Mouse (Mus musculus) heart, postnatal 0 days (tissue): ENCODE results near the gene Olfr1037. TPM values are rescaled to one million over a fixed set of nuclear protein-coding genes. Genes with fewer than 3 reads are reported as not detected.

Experiments
- ATAC-seq: fragments of 200-750 bp; cut with Nextera tagmentation; 2 replicates; pipeline ENCODE4 v1.8.0; 2017; ENCODE audit warnings: low read depth, moderate number of reproducible peaks, moderate library complexity; ENCODE audit not compliant: insufficient read depth
- DNase-seq: peaks from one replicate; pipeline ENCODE4 v3.0.0-alpha.2; 2016; ENCODE audit warnings: low spot score
- H3K27ac ChIP-seq: fragments of 300-500 bp; sonication (generic); 2 replicates; pipeline ENCODE4 v1.5.1; 2014; ENCODE audit warnings: low read depth, mild to moderate bottlenecking
- H3K27me3 ChIP-seq: fragments of 300-500 bp; sonication (generic); 2 replicates; pipeline ENCODE4 v1.6.1; 2014; ENCODE audit warnings: low read length, mixed read lengths; ENCODE audit not compliant: control insufficient read depth, insufficient read depth
- H3K36me3 ChIP-seq: fragments of 300-500 bp; sonication (generic); replicated peaks from 2 replicates; pipeline ENCODE4 v1.6.1; 2014; ENCODE audit warnings: low read length, mixed read lengths; ENCODE audit not compliant: control insufficient read depth, insufficient read depth
- H3K4me1 ChIP-seq: fragments of 300-500 bp; sonication (generic); 2 replicates; pipeline ENCODE4 v1.6.1; 2014; ENCODE audit warnings: antibody characterized with exemption; ENCODE audit not compliant: control insufficient read depth, insufficient read depth
- H3K4me2 ChIP-seq: fragments of 300-500 bp; sonication (generic); 2 replicates; pipeline ENCODE4 v1.6.1; 2014; ENCODE audit warnings: low read depth, mild to moderate bottlenecking, low read length, moderate library complexity
- H3K4me3 ChIP-seq: fragments of 300-500 bp; sonication (generic); 2 replicates; pipeline ENCODE4 v1.5.1; 2014; ENCODE audit warnings: low read depth, low read length
- H3K9ac ChIP-seq: fragments of 300-500 bp; sonication (generic); replicated peaks from 2 replicates; pipeline ENCODE4 v1.6.1; 2014; ENCODE audit warnings: low read depth, low read length, mixed read lengths
- H3K9me3 ChIP-seq: fragments of 300-500 bp; sonication (generic); replicated peaks from 2 replicates; pipeline ENCODE4 v1.6.1; 2016; ENCODE audit warnings: low read length; ENCODE audit not compliant: control insufficient read depth
- CTCF ChIP-seq: IDR thresholded peaks from 2 replicates; pipeline ENCODE4 v1.5.1; 2016; ENCODE audit warnings: antibody characterized with exemption, control low read depth, low read depth
- EP300 ChIP-seq: IDR thresholded peaks from 2 replicates; pipeline ENCODE4 v1.6.1; 2016; ENCODE audit warnings: antibody characterized with exemption, low read depth
- polyA plus RNA-seq: library from polyadenylated mRNA; unstranded; fragments of >200 nt; fragmentation: Nextera tagmentation; extraction: Ambion mirVana; gene quantifications from 2 replicates; pipeline ENCODE4 v1.2.1, GENCODE M21; 2015
- total RNA-seq: library from RNA; depleted of rRNA; stranded (reverse); fragments of >200 nt; gene quantifications from 2 replicates; pipeline ENCODE4 v1.2.3, GENCODE M21; 2014; ENCODE audit warnings: low replicate concordance; rRNA removed

Gene Olfr1037
- total and polyA plus RNA-seq, 2 experiments from 2014 or later: not detected

- Histone ChIP-seq H3K27ac (no peak within 1 kb of the TSS), H3K4me1 (no peaks in the 10 kb centered on the region), H3K4me2 (no peak within 1 kb of the TSS), H3K9me3 (no peaks in the 10 kb centered on the region), H3K4me3 (no peak within 1 kb of the TSS), H3K9ac (no peak within 1 kb of the TSS), H3K27me3 (no peaks in the 10 kb centered on the region), H3K36me3 (no peaks in the 10 kb centered on the region)
- TF ChIP-seq EP300: no peak
- TF ChIP-seq CTCF: no peak
- no peak for ATAC-seq
- no peak for DNase-seq
Observed at GRCm38 (mm10) chr2:86045561-86045960, 41.6 kb downstream of the Olfr1037 start, which contains the start of gene Olfr1034. Gene Olfr1034 (plus strand): TSS chr2:86045861.

Other genes starting within 250 kb of the Olfr1037 start
- not detected in 2 replicates for gene Olfr1019, start 241.9 kb downstream of the Olfr1037 start, total RNA-seq
- not detected in 2 replicates for gene Olfr1019, start 241.9 kb downstream of the Olfr1037 start, polyA plus RNA-seq
- not detected in 2 replicates for gene Olfr1020, start 240.4 kb downstream of the Olfr1037 start, total RNA-seq
- gene Olfr1020, start 240.4 kb downstream of the Olfr1037 start, polyA plus RNA-seq: not detected in 2 replicates
- not detected in 2 replicates for gene Olfr1022, start 218.8 kb downstream of the Olfr1037 start, total RNA-seq
- gene Olfr1022, start 218.8 kb downstream of the Olfr1037 start, polyA plus RNA-seq: not detected in 2 replicates
- gene Olfr1023, start 201.7 kb downstream of the Olfr1037 start, total RNA-seq: not detected in 2 replicates
- not detected in 2 replicates for gene Olfr1023, start 201.7 kb downstream of the Olfr1037 start, polyA plus RNA-seq
- not detected in 2 replicates for gene Olfr1024, start 182.3 kb downstream of the Olfr1037 start, total RNA-seq
- not detected in 2 replicates for gene Olfr1024, start 182.3 kb downstream of the Olfr1037 start, polyA plus RNA-seq
- gene Olfr1025-ps1, start 172.2 kb downstream of the Olfr1037 start, total RNA-seq: not detected in 2 replicates
- not detected in 2 replicates for gene Olfr1025-ps1, start 172.2 kb downstream of the Olfr1037 start, polyA plus RNA-seq
- gene Olfr1026, start 165.8 kb downstream of the Olfr1037 start, total RNA-seq: not detected in 2 replicates
- gene Olfr1026, start 165.8 kb downstream of the Olfr1037 start, polyA plus RNA-seq: not detected in 2 replicates
- not detected in 2 replicates for gene Olfr1028, start 136.9 kb downstream of the Olfr1037 start, total RNA-seq
- gene Olfr1028, start 136.9 kb downstream of the Olfr1037 start, polyA plus RNA-seq: not detected in 2 replicates
- gene Olfr1029, start 113.5 kb downstream of the Olfr1037 start, total RNA-seq: not detected in 2 replicates
- gene Olfr1029, start 113.5 kb downstream of the Olfr1037 start, polyA plus RNA-seq: not detected in 2 replicates
- not detected in 2 replicates for gene Olfr1030, start 108.1 kb downstream of the Olfr1037 start, total RNA-seq
- gene Olfr1030, start 108.1 kb downstream of the Olfr1037 start, polyA plus RNA-seq: not detected in 2 replicates
- gene Olfr1031, start 97.1 kb downstream of the Olfr1037 start, total RNA-seq: not detected in 2 replicates
- not detected in 2 replicates for gene Olfr1031, start 97.1 kb downstream of the Olfr1037 start, polyA plus RNA-seq
- not detected in 2 replicates for gene Olfr1032, start 81.8 kb downstream of the Olfr1037 start, total RNA-seq
- not detected in 2 replicates for gene Olfr1032, start 81.8 kb downstream of the Olfr1037 start, polyA plus RNA-seq
- gene Olfr1033, start 66.8 kb downstream of the Olfr1037 start, total RNA-seq: 0.31 and 4.0 TPM in 2 replicates
- 4.0 and 5.4 TPM in 2 replicates for gene Olfr1033, start 66.8 kb downstream of the Olfr1037 start, polyA plus RNA-seq
- 0.35 TPM in 1 of 2 replicates, not detected in the other for gene Olfr1034, start 41.5 kb downstream of the Olfr1037 start, total RNA-seq
- 0.04 and 0.05 TPM in 2 replicates for gene Olfr1034, start 41.5 kb downstream of the Olfr1037 start, polyA plus RNA-seq
- not detected in 2 replicates for gene Olfr1036, start 13.4 kb downstream of the Olfr1037 start, total RNA-seq
- not detected in 2 replicates for gene Olfr1036, start 13.4 kb downstream of the Olfr1037 start, polyA plus RNA-seq
- not detected in 2 replicates for gene Olfr1039, start 48.5 kb upstream of the Olfr1037 start, total RNA-seq
- gene Olfr1039, start 48.5 kb upstream of the Olfr1037 start, polyA plus RNA-seq: not detected in 2 replicates
- gene Olfr1040, start 59.3 kb upstream of the Olfr1037 start, total RNA-seq: not detected in 2 replicates
- gene Olfr1040, start 59.3 kb upstream of the Olfr1037 start, polyA plus RNA-seq: not detected in 2 replicates
- not detected in 2 replicates for gene Olfr1042, start 74.5 kb upstream of the Olfr1037 start, total RNA-seq
- not detected in 2 replicates for gene Olfr1042, start 74.5 kb upstream of the Olfr1037 start, polyA plus RNA-seq
- not detected in 2 replicates for gene Olfr1043, start 80.1 kb upstream of the Olfr1037 start, total RNA-seq
- not detected in 2 replicates for gene Olfr1043, start 80.1 kb upstream of the Olfr1037 start, polyA plus RNA-seq
- gene Olfr1044, start 90.4 kb upstream of the Olfr1037 start, total RNA-seq: not detected in 2 replicates
- gene Olfr1044, start 90.4 kb upstream of the Olfr1037 start, polyA plus RNA-seq: not detected in 2 replicates
- not detected in 2 replicates for gene Olfr52, start 98.3 kb upstream of the Olfr1037 start, total RNA-seq
- not detected in 2 replicates for gene Olfr52, start 98.3 kb upstream of the Olfr1037 start, polyA plus RNA-seq
- not detected in 2 replicates for gene Olfr1045, start 115.6 kb upstream of the Olfr1037 start, total RNA-seq
- gene Olfr1045, start 115.6 kb upstream of the Olfr1037 start, polyA plus RNA-seq: not detected in 2 replicates
- gene Olfr1046, start 131.9 kb upstream of the Olfr1037 start, total RNA-seq: not detected in 2 replicates
- not detected in 2 replicates for gene Olfr1046, start 131.9 kb upstream of the Olfr1037 start, polyA plus RNA-seq
- gene Olfr1047, start 144.0 kb upstream of the Olfr1037 start, total RNA-seq: not detected in 2 replicates
- not detected in 2 replicates for gene Olfr1047, start 144.0 kb upstream of the Olfr1037 start, polyA plus RNA-seq
- gene Olfr1048, start 152.9 kb upstream of the Olfr1037 start, total RNA-seq: not detected in 2 replicates
- gene Olfr1048, start 152.9 kb upstream of the Olfr1037 start, polyA plus RNA-seq: not detected in 2 replicates
- gene Olfr1049, start 170.9 kb upstream of the Olfr1037 start, total RNA-seq: not detected in 2 replicates
- not detected in 2 replicates for gene Olfr1049, start 170.9 kb upstream of the Olfr1037 start, polyA plus RNA-seq
- gene Olfr1051, start 191.7 kb upstream of the Olfr1037 start, total RNA-seq: not detected in 2 replicates
- not detected in 2 replicates for gene Olfr1051, start 191.7 kb upstream of the Olfr1037 start, polyA plus RNA-seq
- not detected in 2 replicates for gene Olfr1052, start 205.1 kb upstream of the Olfr1037 start, total RNA-seq
- gene Olfr1052, start 205.1 kb upstream of the Olfr1037 start, polyA plus RNA-seq: not detected in 2 replicates
- gene Olfr1053, start 227.9 kb upstream of the Olfr1037 start, total RNA-seq: not detected in 2 replicates
- not detected in 2 replicates for gene Olfr1053, start 227.9 kb upstream of the Olfr1037 start, polyA plus RNA-seq
- not detected in 2 replicates for gene Olfr1054, start 248.0 kb upstream of the Olfr1037 start, total RNA-seq
- gene Olfr1054, start 248.0 kb upstream of the Olfr1037 start, polyA plus RNA-seq: not detected in 2 replicates